Mouse (Mus musculus): ENCODE data around the gene Fuca1. TPM values are rescaled to one million over a fixed set of nuclear protein-coding genes. Genes with fewer than 3 reads are reported as not detected.

Gene Fuca1
- polyA plus RNA-seq, 1 experiment from 2014 or later = 63.6 TPM

DNA sequence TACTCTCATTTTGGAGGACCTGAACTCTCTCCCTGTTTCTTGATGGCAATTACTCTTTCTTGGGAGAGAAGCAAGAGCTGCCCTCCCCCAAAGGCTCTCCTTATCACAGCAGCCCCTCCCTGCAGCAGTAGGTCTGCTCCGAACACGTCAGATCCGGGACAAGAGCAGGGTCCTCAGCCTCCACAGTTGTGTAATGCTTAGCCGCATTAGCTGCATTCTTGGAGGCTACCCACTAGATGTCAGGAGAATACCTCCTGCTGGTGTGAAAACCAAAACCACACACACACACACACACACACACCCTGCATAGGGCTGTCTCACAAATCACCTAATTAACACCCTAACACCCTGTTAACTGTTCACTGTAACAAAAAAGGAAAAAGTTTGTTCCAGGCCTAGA lies 27.7 kb upstream of the Fuca1 start:
- H3K27me3 ChIP-seq = no peaks in the 10 kb centered on the region
- no peak overlapping the region for H3K4me2 ChIP-seq
- no peaks in the 10 kb centered on the region for H3K4me1 ChIP-seq (replicated peaks)
- WGBS = 72% methylated on average over 4 of the region's 4 CpGs
- no peak overlapping the region for H3K27ac ChIP-seq (replicated peaks)
- no peaks in the 10 kb centered on the region for H3K36me3 ChIP-seq
- H3K9me3 ChIP-seq = no peaks in the 10 kb centered on the region
- no peak for ATAC-seq (ENCODE audit: low read depth)
- no peak overlapping the region for H3K4me3 ChIP-seq
- H3K9ac ChIP-seq = no peak overlapping the region

- H3K9me3 ChIP-seq = no peaks in the 10 kb centered on the region
- H3K4me3 ChIP-seq = no peak within 1 kb of the TSS
- no peak within 1 kb of the TSS for H3K9ac ChIP-seq
- H3K4me1 ChIP-seq (replicated peaks) = no peaks in the 10 kb centered on the region
- no peak within 1 kb of the TSS for H3K27ac ChIP-seq (replicated peaks)
- no peak for ATAC-seq (ENCODE audit: low read depth)
- no peak within 1 kb of the TSS for H3K4me2 ChIP-seq
- 51% methylated on average over 8 of the region's 8 CpGs for WGBS
- H3K36me3 ChIP-seq = no peaks in the 10 kb centered on the region
- no peaks in the 10 kb centered on the region for H3K27me3 ChIP-seq
Observed at GRCm38 (mm10) chr4:135895071-135895571, 25.4 kb upstream of the Fuca1 start, which contains the start of gene Cnr2. Cnr2 (plus strand) TSS chr4:135895394.

DNA sequence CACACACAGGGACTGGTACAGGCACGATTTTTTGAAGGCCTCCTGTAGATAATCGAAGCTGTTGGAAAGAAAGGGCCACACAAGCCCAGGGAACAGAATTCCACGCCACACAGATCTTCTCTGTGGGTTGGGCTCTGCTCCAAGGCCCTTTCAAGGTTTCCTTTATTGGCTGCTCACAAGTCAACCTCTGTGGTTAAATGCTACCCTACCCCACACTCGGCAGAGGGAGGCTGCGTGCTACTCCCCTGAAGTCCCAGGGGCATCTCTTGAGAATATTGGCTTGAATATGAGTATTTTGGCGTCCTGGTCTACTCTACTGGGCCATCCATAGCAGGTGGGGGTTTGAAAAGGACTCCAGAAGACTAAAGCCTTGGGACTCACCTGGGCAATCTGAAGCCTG lies 24.4 kb upstream of the Fuca1 start:
- H3K27me3 ChIP-seq = no peaks in the 10 kb centered on the region
- no peaks in the 10 kb centered on the region for H3K9me3 ChIP-seq
- H3K4me1 ChIP-seq (replicated peaks) = no peaks in the 10 kb centered on the region
- no peak overlapping the region for H3K9ac ChIP-seq
- WGBS = 83% methylated on average over 6 of the region's 6 CpGs
- no peak for ATAC-seq (ENCODE audit: low read depth)
- H3K4me2 ChIP-seq = no peak overlapping the region
- H3K36me3 ChIP-seq = no peaks in the 10 kb centered on the region
- no peak overlapping the region for H3K4me3 ChIP-seq
- H3K27ac ChIP-seq (replicated peaks) = no peak overlapping the region

DNA sequence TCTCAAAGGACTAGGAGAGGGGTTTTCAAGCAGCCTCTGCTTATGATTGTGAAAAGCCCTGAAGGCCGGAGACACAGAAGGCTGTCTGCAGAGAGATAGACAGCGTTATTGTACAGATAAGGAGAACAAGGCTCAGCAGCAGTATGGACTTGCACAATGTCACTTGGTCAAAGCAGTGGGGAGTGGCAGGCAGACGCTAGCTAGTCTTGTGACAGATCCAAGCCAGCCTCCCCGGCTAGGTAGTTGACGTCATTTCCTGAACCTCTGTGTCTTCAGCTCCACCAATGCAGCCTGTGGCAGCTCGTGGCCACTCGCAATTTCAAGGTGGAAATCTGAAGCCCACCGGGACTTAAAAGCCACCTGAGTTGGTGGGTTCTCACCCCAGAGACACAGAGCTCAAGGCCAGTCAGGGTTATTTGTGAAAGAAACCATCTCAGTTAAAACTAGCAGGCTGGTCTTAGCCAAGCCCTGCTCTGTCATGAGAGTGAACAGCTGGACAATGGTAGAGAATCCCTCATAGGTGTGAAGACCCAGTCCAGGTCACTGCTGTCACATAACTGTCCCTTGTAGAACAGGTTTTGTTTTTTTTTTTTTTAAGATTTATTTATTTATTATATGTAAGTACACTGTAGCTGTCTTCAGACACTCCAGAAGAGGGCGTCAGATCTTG lies 22.0 kb upstream of the Fuca1 start:
- no peak for ATAC-seq (ENCODE audit: low read depth)
- no peak overlapping the region for H3K4me3 ChIP-seq
- WGBS = 78% methylated on average over 9 of the region's 9 CpGs
- H3K9me3 ChIP-seq = no peaks in the 10 kb centered on the region
- no peak overlapping the region for H3K4me2 ChIP-seq
- no peak overlapping the region for H3K27ac ChIP-seq (replicated peaks)
- no peaks in the 10 kb centered on the region for H3K4me1 ChIP-seq (replicated peaks)
- H3K27me3 ChIP-seq = no peaks in the 10 kb centered on the region
- no peak overlapping the region for H3K9ac ChIP-seq
- no peaks in the 10 kb centered on the region for H3K36me3 ChIP-seq

GRCm38 (mm10) chr4:135899050-135899448 lies 21.5 kb upstream of the Fuca1 start:
- Histone ChIP-seq H3K4me3 (no peak overlapping the region), H3K27me3 (no peaks in the 10 kb centered on the region), H3K27ac (replicated peaks) (no peak overlapping the region), H3K4me1 (replicated peaks) (no peaks in the 10 kb centered on the region), H3K36me3 (no peaks in the 10 kb centered on the region), H3K9me3 (no peaks in the 10 kb centered on the region), H3K4me2 (no peak overlapping the region), H3K9ac (no peak overlapping the region)
- 88% methylated on average over 7 of the region's 7 CpGs for WGBS
- no peak for ATAC-seq (ENCODE audit: low read depth)

DNA sequence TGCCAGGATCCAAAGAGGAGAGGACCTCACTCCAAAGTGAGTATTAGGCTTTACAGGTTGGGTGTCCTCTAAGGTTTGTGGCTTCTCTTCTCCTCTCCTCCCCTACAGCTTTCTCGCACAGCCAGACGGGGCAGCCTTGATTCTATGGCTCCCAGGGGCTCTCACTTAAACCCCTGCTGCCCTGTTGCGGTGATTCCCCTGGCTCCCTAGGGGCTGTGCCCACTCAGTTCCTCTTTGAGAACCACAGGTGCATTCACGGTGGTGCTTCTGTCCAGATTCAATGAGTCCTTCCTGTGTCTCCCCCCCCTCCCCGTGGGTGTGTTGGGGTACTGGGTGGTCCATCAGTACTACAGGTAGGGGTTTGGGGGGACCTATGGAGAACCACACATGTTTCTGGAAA lies 20.5 kb upstream of the Fuca1 start:
- H3K4me3 ChIP-seq = no peak overlapping the region
- no peak for ATAC-seq (ENCODE audit: low read depth)
- no peak overlapping the region for H3K4me2 ChIP-seq
- 73% methylated on average over 5 of the region's 5 CpGs for WGBS
- H3K9me3 ChIP-seq = no peaks in the 10 kb centered on the region
- no peak overlapping the region for H3K9ac ChIP-seq
- no peaks in the 10 kb centered on the region for H3K4me1 ChIP-seq (replicated peaks)
- no peak overlapping the region for H3K27ac ChIP-seq (replicated peaks)
- no peaks in the 10 kb centered on the region for H3K36me3 ChIP-seq
- no peaks in the 10 kb centered on the region for H3K27me3 ChIP-seq

DNA sequence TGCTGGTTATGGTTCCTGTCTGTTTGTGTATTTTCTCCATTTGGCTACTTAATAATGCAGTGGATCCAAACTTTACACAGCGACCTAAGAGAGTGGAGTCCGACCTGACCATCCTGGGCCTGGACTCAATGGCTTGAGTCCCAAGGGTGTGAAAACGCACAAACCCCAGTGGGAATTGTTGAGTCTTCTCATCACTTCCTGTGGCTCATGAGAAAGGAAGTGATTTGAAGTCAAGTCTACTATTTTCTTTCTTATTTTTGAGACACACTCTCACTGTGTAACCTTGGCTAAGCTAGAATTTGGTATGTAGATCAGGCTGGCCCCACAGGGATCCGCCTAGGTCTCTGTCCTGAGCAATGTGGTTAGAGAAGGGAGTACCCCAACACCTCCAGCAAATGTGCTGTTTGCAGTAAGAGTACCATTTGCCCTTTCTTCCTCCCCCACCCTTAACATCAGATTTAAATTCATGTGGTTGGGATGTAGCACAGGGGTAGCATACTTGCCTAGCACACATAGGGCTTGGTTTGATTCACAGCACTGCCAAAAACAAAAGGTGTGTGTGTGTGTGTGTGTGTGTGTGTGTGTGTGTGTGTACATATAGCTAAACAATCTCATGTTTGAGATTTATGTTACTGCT lies 17.8 kb upstream of the Fuca1 start:
- Histone ChIP-seq H3K27ac (replicated peaks) (no peak overlapping the region), H3K4me3 (no peak overlapping the region), H3K9me3 (no peaks in the 10 kb centered on the region), H3K27me3 (no peaks in the 10 kb centered on the region), H3K4me2 (no peak overlapping the region), H3K4me1 (replicated peaks) (no peaks in the 10 kb centered on the region), H3K9ac (no peak overlapping the region), H3K36me3 (no peaks in the 10 kb centered on the region)
- ATAC-seq (ENCODE audit: low read depth) = no peak
- WGBS = 88% methylated on average over 4 of the region's 4 CpGs

DNA sequence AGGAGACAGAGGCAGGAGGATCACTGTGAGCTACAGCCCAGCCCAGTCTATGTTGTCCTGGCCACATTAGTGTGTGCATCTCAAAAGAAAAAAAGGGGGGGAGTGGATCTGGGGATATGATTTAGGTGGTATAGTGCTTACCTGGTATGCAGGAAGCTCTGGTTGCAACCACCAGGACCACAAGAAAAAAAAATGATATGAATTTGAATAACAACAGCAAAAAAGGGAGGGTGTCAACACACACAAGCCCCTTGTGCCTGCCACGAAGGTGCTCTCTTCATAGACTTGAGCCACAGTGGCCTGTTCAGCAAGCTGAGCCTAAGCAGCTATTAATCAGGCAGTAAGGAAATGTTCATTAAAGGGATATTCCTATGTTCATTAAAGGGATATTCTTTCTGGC lies 15.7 kb upstream of the Fuca1 start:
- no peaks in the 10 kb centered on the region for H3K9me3 ChIP-seq
- no peak overlapping the region for H3K9ac ChIP-seq
- 70% methylated on average over 1 of the region's 1 CpGs for WGBS
- no peak for ATAC-seq (ENCODE audit: low read depth)
- no peak overlapping the region for H3K27ac ChIP-seq (replicated peaks)
- no peaks in the 10 kb centered on the region for H3K4me1 ChIP-seq (replicated peaks)
- no peaks in the 10 kb centered on the region for H3K27me3 ChIP-seq
- H3K4me3 ChIP-seq = no peak overlapping the region
- no peak overlapping the region for H3K4me2 ChIP-seq
- no peaks in the 10 kb centered on the region for H3K36me3 ChIP-seq

DNA sequence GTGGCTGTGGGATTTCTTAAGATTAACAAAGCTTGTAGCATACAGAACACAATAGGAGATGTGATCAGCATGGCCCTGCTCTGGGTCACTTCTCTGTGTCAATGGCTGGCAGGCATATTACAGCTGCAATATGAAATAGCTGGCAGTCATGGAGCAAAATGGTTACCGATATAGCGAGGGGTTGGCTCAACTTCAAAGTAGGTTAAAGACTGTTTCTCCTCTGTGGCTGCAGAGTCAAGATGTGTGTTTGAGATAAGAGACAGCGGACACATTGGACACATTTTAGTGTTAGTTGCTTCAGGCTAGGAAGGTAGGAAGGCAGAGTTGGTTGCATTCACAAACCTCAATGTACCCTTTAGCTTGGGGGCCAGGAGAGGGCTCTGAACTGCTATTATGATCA lies 13.9 kb upstream of the Fuca1 start:
- Histone ChIP-seq H3K4me2 (no peak overlapping the region), H3K27me3 (no peaks in the 10 kb centered on the region), H3K4me3 (no peak overlapping the region), H3K9me3 (no peaks in the 10 kb centered on the region), H3K27ac (replicated peaks) (no peak overlapping the region), H3K9ac (no peak overlapping the region), H3K4me1 (replicated peaks) (0 out of 2 replicates have a peak, but pooled peaks cover 2% of the 10 kb centered on the region), H3K36me3 (no peaks in the 10 kb centered on the region)
- 81% methylated on average over 3 of the region's 3 CpGs for WGBS
- ATAC-seq (ENCODE audit: low read depth) = no peak

- ATAC-seq (ENCODE audit: low read depth) = no peak
- WGBS = 77% methylated on average over 13 of the region's 13 CpGs
- H3K4me3 ChIP-seq = no peak overlapping the region
- no peaks in the 10 kb centered on the region for H3K9me3 ChIP-seq
- no peak overlapping the region for H3K4me2 ChIP-seq
- H3K27me3 ChIP-seq = no peaks in the 10 kb centered on the region
- no peak overlapping the region for H3K27ac ChIP-seq (replicated peaks)
- H3K4me1 ChIP-seq (replicated peaks) = peaks cover 13% of the 10 kb centered on the region
- H3K36me3 ChIP-seq = no peaks in the 10 kb centered on the region
- no peak overlapping the region for H3K9ac ChIP-seq
Observed at GRCm38 (mm10) chr4:135909326-135910066, 11.0 kb upstream of the Fuca1 start.

GRCm38 (mm10) chr4:135911531-135911930 lies 9.0 kb upstream of the Fuca1 start:
- ATAC-seq (ENCODE audit: low read depth) = no peak
- no peak overlapping the region for H3K4me2 ChIP-seq
- no peaks in the 10 kb centered on the region for H3K36me3 ChIP-seq
- peaks cover 13% of the 10 kb centered on the region for H3K4me1 ChIP-seq (replicated peaks)
- 74% methylated on average over 7 of the region's 7 CpGs for WGBS
- no peak overlapping the region for H3K27ac ChIP-seq (replicated peaks)
- no peaks in the 10 kb centered on the region for H3K27me3 ChIP-seq
- no peak overlapping the region for H3K9ac ChIP-seq
- no peaks in the 10 kb centered on the region for H3K9me3 ChIP-seq
- no peak overlapping the region for H3K4me3 ChIP-seq

DNA sequence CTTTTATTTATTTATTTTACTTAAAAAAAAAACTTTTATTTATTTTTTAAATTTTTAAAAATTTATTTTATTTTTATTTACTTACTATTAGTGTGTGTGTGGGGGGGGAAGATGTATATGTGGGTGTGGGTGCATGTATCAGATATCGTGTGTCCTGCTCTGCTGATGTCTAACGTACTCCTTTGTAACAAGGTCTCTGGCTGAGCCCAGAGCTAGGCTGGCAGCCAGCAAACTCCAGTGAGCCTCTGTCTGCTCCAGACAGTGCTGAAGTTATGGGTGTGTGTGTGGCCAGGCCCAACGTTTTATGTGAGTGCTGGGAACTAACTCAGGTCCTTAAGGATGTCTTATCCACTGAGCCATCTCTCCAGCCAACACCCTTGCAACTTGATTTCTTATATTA lies 8.4 kb upstream of the Fuca1 start:
- Histone ChIP-seq H3K4me1 (replicated peaks) (peaks cover 13% of the 10 kb centered on the region), H3K4me3 (no peak overlapping the region), H3K9me3 (no peaks in the 10 kb centered on the region), H3K36me3 (no peaks in the 10 kb centered on the region), H3K9ac (no peak overlapping the region), H3K4me2 (no peak overlapping the region), H3K27me3 (no peaks in the 10 kb centered on the region), H3K27ac (replicated peaks) (peak overlapping the region; percentile 62; the same call in 1 of the 2 replicates)
- no peak for ATAC-seq (ENCODE audit: low read depth)
- WGBS = 53% methylated on average over 3 of the region's 3 CpGs

All from neural tube, embryonic 13.5 days (tissue).